Mouse (Mus musculus) heart, embryonic 16.5 days (tissue): ENCODE data around the gene Thap8. TPM values are rescaled to one million over a fixed set of nuclear protein-coding genes. Genes with fewer than 3 reads are reported as not detected.

Experiments
- ATAC-seq: fragments of 200-750 bp; cut with Nextera tagmentation; replicated peaks from 2 replicates; pipeline ENCODE4 v1.8.0; 2017; ENCODE audit warnings: moderate number of reproducible peaks; ENCODE audit not compliant: insufficient read depth, low FRiP score; ENCODE audit errors: extremely low read depth
- H3K27ac ChIP-seq: fragments of 300-500 bp; sonication (generic); 2 replicates; pipeline ENCODE4 v1.5.1; 2014; ENCODE audit warnings: mild to moderate bottlenecking, low read length, control low read depth, moderate library complexity
- H3K27me3 ChIP-seq: fragments of 300-500 bp; sonication (generic); 2 replicates; pipeline ENCODE4 v1.6.1; 2014; ENCODE audit warnings: low read length, mixed read lengths; ENCODE audit not compliant: control insufficient read depth, insufficient read depth
- H3K36me3 ChIP-seq: fragments of 300-500 bp; sonication (generic); 2 replicates; pipeline ENCODE4 v1.6.1; 2014; ENCODE audit not compliant: control insufficient read depth, insufficient read depth
- H3K4me1 ChIP-seq: fragments of 300-500 bp; sonication (generic); 2 replicates; pipeline ENCODE4 v1.6.1; 2014; ENCODE audit warnings: low read length, mixed read lengths; ENCODE audit not compliant: control insufficient read depth, insufficient read depth
- H3K4me2 ChIP-seq: fragments of 300-500 bp; sonication (generic); 2 replicates; pipeline ENCODE4 v1.6.1; 2014; ENCODE audit warnings: low read depth, mild to moderate bottlenecking, control low read depth, low read length
- H3K4me3 ChIP-seq: fragments of 300-500 bp; sonication (generic); 2 replicates; pipeline ENCODE4 v1.5.1; 2014; ENCODE audit warnings: mild to moderate bottlenecking, control low read depth, low read length
- H3K9ac ChIP-seq: fragments of 300-500 bp; sonication (generic); 2 replicates; pipeline ENCODE4 v1.6.1; 2014; ENCODE audit warnings: low read length, control low read depth
- H3K9me3 ChIP-seq: fragments of 300-500 bp; sonication (generic); replicated peaks from 2 replicates; pipeline ENCODE4 v1.6.1; 2016; ENCODE audit warnings: low read length; ENCODE audit not compliant: control insufficient read depth
- WGBS: fragments of 180-500 bp; shearing (Covaris S2); extraction: QIAGEN DNeasy Blood & Tissue Kit; methylation state at CpG from one replicate; pipeline ENCODE4 v1.1.7; 2014; 5-methylcytosine and 5-hydroxymethylcytosine counted together
- polyA plus RNA-seq: library from polyadenylated mRNA; unstranded; fragments of >200 nt; fragmentation: Nextera tagmentation; extraction: Ambion mirVana; gene quantifications from 2 replicates; pipeline ENCODE4 v1.2.1, GENCODE M21; 2015

Thap8 gene
- polyA plus RNA-seq, result 0.29 and 0.47 TPM in 2 replicates

GRCm38 (mm10) chr7:30279951-30280669 is at the start of gene Thap8, which contains the start of gene Wdr62:
TSS of gene Thap8 (plus strand) at chr7:30280094.
TSS of gene Wdr62 (minus strand) at chr7:30280419.
- under 1% methylated on average over 48 of the region's 49 CpGs for WGBS
- Histone ChIP-seq H3K4me1 (peaks cover 13% of the 10 kb centered on the region), H3K9ac (peak within 1 kb of the TSS; percentile 77), H3K9me3 (no peaks in the 10 kb centered on the region), H3K27ac (peak within 1 kb of the TSS; percentile 96), H3K27me3 (no peaks in the 10 kb centered on the region), H3K36me3 (no peaks in the 10 kb centered on the region), H3K4me3 (peak within 1 kb of the TSS; percentile 93), H3K4me2 (peak within 1 kb of the TSS; percentile 85)
- peak; percentile 96 for ATAC-seq

GRCm38 (mm10) chr7:30231328-30231668 is 48.6 kb upstream of the Thap8 start:
- no peaks in the 10 kb centered on the region for H3K9me3 ChIP-seq
- peak overlapping the region; percentile 63 for H3K9ac ChIP-seq
- H3K4me3 ChIP-seq, result peak overlapping the region; percentile 75
- peaks cover 13% of the 10 kb centered on the region for H3K36me3 ChIP-seq
- H3K4me2 ChIP-seq, result peak overlapping the region; percentile 82
- no peak overlapping the region for H3K27ac ChIP-seq
- no peak for ATAC-seq
- WGBS, result under 1% methylated on average over 16 of the region's 16 CpGs
- H3K4me1 ChIP-seq, result peaks cover 10% of the 10 kb centered on the region
- H3K27me3 ChIP-seq, result no peaks in the 10 kb centered on the region

GRCm38 (mm10) chr7:30231669-30232454 is 48.0 kb upstream of the Thap8 start, which contains the start of the genes Polr2i and Tbcb:
TSS of gene Polr2i (plus strand) at chr7:30231948.
TSS of gene Tbcb (minus strand) at chr7:30232272.
- Histone ChIP-seq H3K4me3 (peak within 1 kb of the TSS; percentile 75), H3K36me3 (0 out of 2 replicates have a peak, but pooled peaks cover 8% of the 10 kb centered on the region), H3K27ac (peak within 1 kb of the TSS; percentile 94), H3K27me3 (no peaks in the 10 kb centered on the region), H3K9ac (peak within 1 kb of the TSS; percentile 83), H3K4me1 (peaks cover 10% of the 10 kb centered on the region), H3K9me3 (no peaks in the 10 kb centered on the region), H3K4me2 (peak within 1 kb of the TSS; percentile 83)
- under 1% methylated on average over 67 of the region's 67 CpGs for WGBS
- peak; percentile 95 for ATAC-seq

- 5% methylated on average over 24 of the region's 24 CpGs for WGBS
- Histone ChIP-seq H3K4me2 (peak overlapping the region; percentile 83), H3K27ac (peak overlapping the region; percentile 94), H3K4me1 (peaks cover 10% of the 10 kb centered on the region), H3K27me3 (no peaks in the 10 kb centered on the region), H3K4me3 (peak overlapping the region; percentile 75), H3K9me3 (no peaks in the 10 kb centered on the region), H3K9ac (peak overlapping the region; percentile 83), H3K36me3 (0 out of 2 replicates have a peak, but pooled peaks cover 8% of the 10 kb centered on the region)
- no peak for ATAC-seq
Observed at GRCm38 (mm10) chr7:30232631-30233148, 47.2 kb upstream of the Thap8 start.

GRCm38 (mm10) chr7:30233387-30233786 is 46.5 kb upstream of the Thap8 start:
- ATAC-seq, result no peak
- Histone ChIP-seq H3K4me3 (no peak overlapping the region), H3K9me3 (no peaks in the 10 kb centered on the region), H3K4me1 (peaks cover 10% of the 10 kb centered on the region), H3K27ac (no peak overlapping the region), H3K9ac (no peak overlapping the region), H3K27me3 (no peaks in the 10 kb centered on the region), H3K36me3 (0 out of 2 replicates have a peak, but pooled peaks cover 7% of the 10 kb centered on the region), H3K4me2 (peak overlapping the region; percentile 83; the same call in 1 of the 2 replicates)
- WGBS, result 86% methylated on average over 20 of the region's 20 CpGs

- peaks cover 10% of the 10 kb centered on the region for H3K4me1 ChIP-seq
- no peaks in the 10 kb centered on the region for H3K9me3 ChIP-seq
- no peak overlapping the region for H3K4me3 ChIP-seq
- H3K4me2 ChIP-seq, result no peak overlapping the region
- H3K9ac ChIP-seq, result no peak overlapping the region
- WGBS, result 90% methylated on average over 15 of the region's 15 CpGs
- no peak for ATAC-seq
- H3K27me3 ChIP-seq, result no peaks in the 10 kb centered on the region
- H3K27ac ChIP-seq, result no peak overlapping the region
- H3K36me3 ChIP-seq, result 0 out of 2 replicates have a peak, but pooled peaks cover 7% of the 10 kb centered on the region
Observed at GRCm38 (mm10) chr7:30234276-30234858, 45.5 kb upstream of the Thap8 start.

- no peak overlapping the region for H3K4me3 ChIP-seq
- 91% methylated on average over 8 of the region's 8 CpGs for WGBS
Observed at GRCm38 (mm10) chr7:30235091-30235490, 44.8 kb upstream of the Thap8 start.

GRCm38 (mm10) chr7:30235625-30236024 is 44.3 kb upstream of the Thap8 start, which contains the start of gene Ovol3:
TSS of gene Ovol3 (minus strand) at chr7:30235725.
- peaks cover 7% of the 10 kb centered on the region for H3K4me1 ChIP-seq
- H3K4me2 ChIP-seq, result no peak within 1 kb of the TSS
- no peaks in the 10 kb centered on the region for H3K9me3 ChIP-seq
- WGBS, result 82% methylated on average over 4 of the region's 4 CpGs
- no peak for ATAC-seq
- no peak within 1 kb of the TSS for H3K27ac ChIP-seq
- H3K4me3 ChIP-seq, result no peak within 1 kb of the TSS
- no peak within 1 kb of the TSS for H3K9ac ChIP-seq
- no peaks in the 10 kb centered on the region for H3K27me3 ChIP-seq
- peaks cover 3% of the 10 kb centered on the region; the same call in 1 of the 2 replicates for H3K36me3 ChIP-seq

More at GRCm38 (mm10) chr7:30235091-30235490, 44.8 kb upstream of the Thap8 start:
- no peak overlapping the region for H3K9ac ChIP-seq
- ATAC-seq, result no peak
- H3K9me3 ChIP-seq, result no peaks in the 10 kb centered on the region
- H3K27ac ChIP-seq, result no peak overlapping the region
- peaks cover 10% of the 10 kb centered on the region for H3K4me1 ChIP-seq
- H3K27me3 ChIP-seq, result no peaks in the 10 kb centered on the region
- H3K4me2 ChIP-seq, result no peak overlapping the region
- H3K36me3 ChIP-seq, result peaks cover 3% of the 10 kb centered on the region; the same call in 1 of the 2 replicates
